Mouse (Mus musculus) forebrain, embryonic 12.5 days (tissue): ENCODE measurements around the gene Atp6v0d1. TPM values are rescaled to one million over a fixed set of nuclear protein-coding genes. Genes with fewer than 3 reads are reported as not detected.

Experiments used
- ATAC-seq: fragments of 200-750 bp; cut with Nextera tagmentation; 2 replicates; pipeline ENCODE4 v1.8.0; 2017; ENCODE audit warnings: moderate TSS enrichment; ENCODE audit not compliant: low FRiP score
- H3K27ac ChIP-seq: fragments of 300-500 bp; sonication (generic); 2 replicates; pipeline ENCODE4 v1.5.1; 2016; ENCODE audit warnings: mild to moderate bottlenecking
- H3K27me3 ChIP-seq: fragments of 300-500 bp; sonication (generic); 2 replicates; pipeline ENCODE4 v1.6.1; 2016; ENCODE audit warnings: mild to moderate bottlenecking
- H3K36me3 ChIP-seq: fragments of 300-500 bp; sonication (generic); replicated peaks from 2 replicates; pipeline ENCODE4 v1.6.1; 2016; ENCODE audit warnings: mild to moderate bottlenecking
- H3K4me1 ChIP-seq: fragments of 300-500 bp; sonication (generic); 2 replicates; pipeline ENCODE4 v1.6.1; 2016
- H3K4me2 ChIP-seq: fragments of 300-500 bp; sonication (generic); 2 replicates; pipeline ENCODE4 v1.6.1; 2016; ENCODE audit warnings: mild to moderate bottlenecking, moderate library complexity
- H3K4me3 ChIP-seq: fragments of 300-500 bp; sonication (generic); replicated peaks from 2 replicates; pipeline ENCODE4 v1.5.1; 2016; ENCODE audit warnings: mild to moderate bottlenecking
- H3K9ac ChIP-seq: fragments of 300-500 bp; sonication (generic); 2 replicates; pipeline ENCODE4 v1.6.1; 2016; ENCODE audit warnings: mild to moderate bottlenecking
- H3K9me3 ChIP-seq: fragments of 300-500 bp; sonication (generic); 2 replicates; pipeline ENCODE4 v1.6.1; 2016
- WGBS: fragments of 180-500 bp; shearing (Covaris S2); methylation state at CpG from one replicate; pipeline ENCODE4 v1.1.7; 2016; 5-methylcytosine and 5-hydroxymethylcytosine counted together
- polyA plus RNA-seq: library from polyadenylated mRNA; unstranded; fragments of >200 nt; fragmentation: Nextera tagmentation; extraction: Ambion mirVana; gene quantifications from 2 replicates; pipeline ENCODE4 v1.2.1, GENCODE M21; 2016

Atp6v0d1 gene
- polyA plus RNA-seq, 1 experiment from 2014 or later, result 95.4 TPM

DNA sequence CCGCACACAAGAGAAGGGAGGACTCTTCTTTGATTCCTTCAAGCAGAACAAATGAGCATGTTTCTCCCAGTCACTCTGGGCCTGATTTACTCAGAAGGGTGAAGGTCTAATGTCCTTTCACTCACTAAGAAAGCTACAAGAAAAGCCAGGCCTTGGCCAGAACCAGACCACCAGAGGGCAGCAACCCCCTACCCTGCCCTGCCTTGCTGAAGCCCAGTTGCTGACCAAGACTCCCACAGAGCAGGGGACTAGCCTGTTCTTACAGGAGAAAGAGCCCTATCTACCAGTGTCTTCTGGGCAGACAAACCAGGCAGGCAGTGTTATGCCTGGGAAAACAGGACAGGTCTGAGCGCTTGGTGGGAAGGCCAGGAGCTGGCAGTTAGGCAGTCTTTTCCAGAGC, 81.5 kb downstream of the Atp6v0d1 start:
- H3K27me3 ChIP-seq, result no peaks in the 10 kb centered on the region
- H3K9ac ChIP-seq, result no peak overlapping the region
- H3K9me3 ChIP-seq, result no peaks in the 10 kb centered on the region
- ATAC-seq, result 0 out of 2 replicates have a peak, but pooled peaks have one; percentile 35
- no peak overlapping the region for H3K4me2 ChIP-seq
- peaks cover 20% of the 10 kb centered on the region; the same call in 1 of the 2 replicates for H3K4me1 ChIP-seq
- no peak overlapping the region for H3K4me3 ChIP-seq
- 0 out of 2 replicates have a peak overlapping the region, but pooled peaks have one; percentile 32 for H3K27ac ChIP-seq
- WGBS, result 19% methylated on average over 2 of the region's 2 CpGs
- no peaks in the 10 kb centered on the region; the same call in 1 of the 2 replicates for H3K36me3 ChIP-seq

DNA sequence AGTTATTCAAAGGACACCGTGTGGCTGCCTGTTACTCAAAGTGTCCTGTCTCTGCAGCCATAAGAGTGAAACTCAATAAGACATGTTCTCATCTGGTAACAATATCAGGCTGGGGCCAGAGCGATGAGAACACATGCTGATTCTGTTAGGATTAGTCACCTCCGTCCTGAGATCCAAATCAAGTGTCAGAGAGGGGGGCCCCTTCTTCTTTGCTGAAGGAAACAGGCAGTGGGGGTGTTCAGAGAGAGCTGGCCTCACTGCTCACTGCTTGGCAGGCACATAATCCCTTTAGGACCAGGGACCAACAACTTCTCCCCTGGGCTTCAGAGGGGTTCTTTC, 81.8 kb downstream of the Atp6v0d1 start:
- Histone ChIP-seq H3K27me3 (no peaks in the 10 kb centered on the region), H3K4me3 (no peak overlapping the region), H3K9ac (no peak overlapping the region), H3K4me2 (no peak overlapping the region), H3K36me3 (no peaks in the 10 kb centered on the region; the same call in 1 of the 2 replicates), H3K9me3 (no peaks in the 10 kb centered on the region), H3K27ac (no peak overlapping the region), H3K4me1 (peaks cover 20% of the 10 kb centered on the region; the same call in 1 of the 2 replicates)
- WGBS, result 29% methylated on average over 3 of the region's 3 CpGs
- peak; percentile 9; the same call in 1 of the 2 replicates for ATAC-seq

DNA sequence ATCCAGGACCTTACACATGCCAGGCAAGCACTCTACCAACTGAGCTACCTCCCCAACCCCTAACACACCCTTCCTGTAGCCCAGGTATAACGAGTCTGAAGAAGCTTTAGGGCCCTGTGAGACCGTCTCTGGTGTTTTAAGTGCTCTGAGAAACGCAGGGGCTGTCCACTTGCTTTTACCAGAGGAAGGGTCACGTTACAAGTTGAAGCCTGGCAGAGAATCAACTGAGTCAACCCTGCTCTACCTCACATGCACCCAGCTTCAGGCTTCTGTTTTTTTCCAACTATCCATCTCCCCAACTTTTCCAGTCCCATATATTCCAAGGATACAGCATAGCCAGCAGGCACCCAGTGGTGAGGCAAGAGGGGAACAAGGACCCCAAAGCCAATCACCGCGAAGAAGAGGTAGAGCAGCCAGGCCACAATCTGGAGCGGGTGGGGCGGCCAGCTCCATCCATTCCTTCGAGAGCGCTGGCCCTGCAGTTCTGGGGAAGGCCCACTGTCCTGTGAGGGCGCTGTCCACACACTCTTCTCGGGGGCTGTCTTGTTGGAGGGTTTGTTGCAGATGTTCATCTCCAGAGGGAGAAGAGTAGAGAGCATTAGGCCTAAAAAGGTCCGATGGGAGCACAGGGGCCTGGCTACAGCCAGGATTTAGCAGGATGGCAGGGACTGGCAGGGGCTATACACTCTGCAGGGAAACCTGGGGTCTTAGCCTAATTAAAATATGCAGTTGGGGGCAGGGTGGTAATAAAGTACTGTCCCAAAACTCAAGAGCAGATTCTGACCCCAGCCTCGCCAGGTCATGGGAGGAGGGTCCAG, 82.4 kb downstream of the Atp6v0d1 start:
- Histone ChIP-seq H3K27me3 (no peaks in the 10 kb centered on the region), H3K36me3 (peaks cover 3% of the 10 kb centered on the region; the same call in 1 of the 2 replicates), H3K4me3 (no peak overlapping the region), H3K4me1 (peaks cover 20% of the 10 kb centered on the region; the same call in 1 of the 2 replicates), H3K9ac (no peak overlapping the region), H3K27ac (no peak overlapping the region), H3K4me2 (no peak overlapping the region), H3K9me3 (no peaks in the 10 kb centered on the region)
- ATAC-seq, result peak; percentile 58
- WGBS, result 29% methylated on average over 14 of the region's 14 CpGs

DNA sequence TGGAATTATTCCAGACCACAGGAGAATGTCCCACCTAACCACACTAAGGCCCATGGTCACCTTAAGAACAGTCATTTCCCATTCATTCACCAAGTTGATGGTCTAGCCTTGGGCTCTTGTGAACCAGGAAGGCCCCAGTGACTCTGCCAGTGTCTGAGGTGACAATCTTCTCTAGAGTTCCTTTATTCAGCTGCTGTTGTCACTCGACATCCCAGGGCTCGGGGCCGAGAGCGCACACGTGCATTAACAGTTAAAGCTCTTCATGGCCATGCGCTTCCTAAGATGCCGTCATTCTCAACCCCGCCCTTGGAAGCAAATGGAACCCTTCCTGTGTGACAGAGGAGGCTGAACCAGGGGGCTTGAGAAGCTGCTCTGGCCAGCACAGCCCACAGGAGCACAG, 83.7 kb downstream of the Atp6v0d1 start:
- Histone ChIP-seq H3K27ac (no peak overlapping the region), H3K4me2 (no peak overlapping the region), H3K27me3 (no peaks in the 10 kb centered on the region), H3K4me1 (peaks cover 20% of the 10 kb centered on the region; the same call in 1 of the 2 replicates), H3K4me3 (no peak overlapping the region), H3K36me3 (peaks cover 4% of the 10 kb centered on the region; the same call in 1 of the 2 replicates), H3K9ac (no peak overlapping the region), H3K9me3 (no peaks in the 10 kb centered on the region)
- no peak for ATAC-seq
- WGBS, result 92% methylated on average over 8 of the region's 8 CpGs

DNA sequence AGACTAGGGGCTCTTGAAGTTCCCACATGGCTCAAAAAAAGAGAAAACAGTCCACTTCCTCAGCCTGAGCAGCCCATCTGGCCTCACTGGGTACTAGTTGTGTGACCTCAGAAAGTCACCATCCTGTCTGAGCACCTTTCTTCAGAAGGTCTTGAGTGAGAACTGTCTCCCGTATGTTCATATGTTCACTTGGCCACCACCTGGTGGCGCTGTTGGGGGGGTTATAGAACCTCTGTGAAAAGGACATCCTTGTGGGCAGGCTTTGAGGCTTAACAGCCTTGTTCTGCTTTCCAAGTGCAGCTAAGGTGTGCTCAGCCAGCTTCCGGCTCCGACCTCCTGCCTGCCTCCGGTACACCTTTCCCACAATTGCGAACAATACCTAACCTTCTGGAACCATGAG, 84.4 kb downstream of the Atp6v0d1 start:
- H3K4me2 ChIP-seq, result no peak overlapping the region
- no peaks in the 10 kb centered on the region for H3K9me3 ChIP-seq
- H3K4me3 ChIP-seq, result no peak overlapping the region
- H3K27ac ChIP-seq, result no peak overlapping the region
- ATAC-seq, result no peak
- H3K9ac ChIP-seq, result no peak overlapping the region
- no peaks in the 10 kb centered on the region for H3K27me3 ChIP-seq
- WGBS, result 61% methylated on average over 6 of the region's 6 CpGs
- H3K4me1 ChIP-seq, result peaks cover 20% of the 10 kb centered on the region; the same call in 1 of the 2 replicates
- peaks cover 4% of the 10 kb centered on the region; the same call in 1 of the 2 replicates for H3K36me3 ChIP-seq

DNA sequence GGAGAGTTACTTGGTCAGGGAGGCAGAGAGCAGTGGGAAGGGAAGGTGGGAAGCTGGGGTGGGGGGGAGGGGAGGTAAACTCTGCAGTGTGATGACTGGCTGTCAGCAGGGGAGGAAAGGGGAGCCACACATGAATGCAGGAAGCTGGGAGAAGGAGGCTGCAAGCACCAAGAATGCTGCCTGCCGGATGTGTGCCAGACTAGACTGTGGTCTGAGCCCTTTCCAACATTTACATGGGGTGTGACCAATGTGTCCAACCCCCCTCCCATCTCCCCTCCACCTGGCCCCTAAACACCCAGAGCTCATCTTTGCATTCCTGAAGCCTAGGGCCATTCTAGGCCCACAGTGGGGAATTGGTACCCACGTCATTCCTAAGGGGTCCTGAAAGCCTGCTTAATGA, 84.8 kb downstream of the Atp6v0d1 start:
- H3K27me3 ChIP-seq, result no peaks in the 10 kb centered on the region; the same call in 1 of the 2 replicates
- H3K9me3 ChIP-seq, result no peaks in the 10 kb centered on the region
- H3K27ac ChIP-seq, result no peak overlapping the region
- no peak overlapping the region for H3K4me3 ChIP-seq
- H3K9ac ChIP-seq, result no peak overlapping the region
- WGBS, result 26% methylated on average over 2 of the region's 2 CpGs
- H3K36me3 ChIP-seq, result peaks cover 4% of the 10 kb centered on the region; the same call in 1 of the 2 replicates
- H3K4me2 ChIP-seq, result no peak overlapping the region
- no peak for ATAC-seq
- peaks cover 20% of the 10 kb centered on the region; the same call in 1 of the 2 replicates for H3K4me1 ChIP-seq

DNA sequence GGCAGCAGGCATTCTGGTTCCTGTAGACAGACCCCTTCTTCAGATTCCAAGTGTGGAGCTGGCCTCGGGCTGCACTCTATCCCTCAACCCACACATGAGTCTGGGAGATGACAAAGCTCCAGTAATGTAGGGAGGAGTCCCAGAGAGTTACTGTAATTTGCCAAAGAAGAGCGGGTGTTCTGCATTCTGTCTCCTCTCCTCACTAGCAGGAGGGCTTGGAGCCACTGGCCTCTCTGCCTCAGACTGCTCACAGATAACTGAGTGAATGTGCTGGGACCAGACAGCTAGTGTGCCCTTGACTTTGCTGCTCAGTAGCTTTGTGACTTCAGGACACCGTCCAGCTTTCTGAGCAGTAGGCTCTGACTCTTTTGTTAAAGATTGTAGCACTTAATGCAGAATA, 88.1 kb downstream of the Atp6v0d1 start:
- 86% methylated on average over 3 of the region's 3 CpGs for WGBS
- no peak for ATAC-seq
- Histone ChIP-seq H3K4me1 (peaks cover 34% of the 10 kb centered on the region), H3K4me3 (no peak overlapping the region), H3K36me3 (peaks cover 12% of the 10 kb centered on the region; the same call in 1 of the 2 replicates), H3K27ac (no peak overlapping the region), H3K9me3 (no peaks in the 10 kb centered on the region), H3K9ac (no peak overlapping the region), H3K27me3 (peaks cover 19% of the 10 kb centered on the region), H3K4me2 (no peak overlapping the region)

DNA sequence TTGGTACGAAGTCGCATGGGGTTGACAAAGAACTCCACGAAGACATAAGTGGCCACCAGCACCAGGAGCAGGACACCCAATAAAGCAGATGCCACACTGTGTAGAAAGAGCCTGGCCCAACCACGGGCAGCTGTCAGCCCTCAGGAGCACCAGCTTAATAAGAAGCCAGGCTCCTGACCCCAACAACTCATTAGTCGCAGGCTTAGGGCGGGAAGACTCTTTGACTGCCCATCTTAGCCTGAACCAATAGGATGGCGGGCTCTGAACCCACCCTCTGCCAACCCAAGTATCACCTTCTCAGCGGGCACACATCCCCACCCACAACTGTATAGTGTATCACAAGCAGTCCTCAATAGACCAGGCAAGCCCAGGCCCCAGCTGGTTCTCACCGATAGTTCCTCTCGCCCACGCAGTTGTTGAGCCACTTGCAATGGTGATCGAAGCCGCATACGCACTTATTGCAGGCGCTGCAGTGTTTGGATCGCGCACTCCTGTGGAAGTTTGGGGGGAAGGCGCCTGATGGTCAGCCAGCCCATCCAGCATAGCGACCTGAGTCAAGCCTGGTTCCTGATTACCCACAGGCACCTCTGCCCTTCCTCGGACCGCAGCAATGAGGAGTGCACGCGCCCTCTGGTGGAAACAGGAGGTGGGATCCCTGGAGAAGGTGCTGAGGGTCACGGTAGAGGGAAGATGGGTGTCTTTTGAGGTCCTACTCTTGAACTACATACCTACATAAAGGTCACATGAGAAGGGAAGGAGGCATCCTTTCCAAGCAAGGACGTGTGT, 89.0 kb downstream of the Atp6v0d1 start:
- peaks cover 12% of the 10 kb centered on the region; the same call in 1 of the 2 replicates for H3K36me3 ChIP-seq
- no peak overlapping the region for H3K27ac ChIP-seq
- no peaks in the 10 kb centered on the region for H3K9me3 ChIP-seq
- H3K9ac ChIP-seq, result no peak overlapping the region
- no peak; the same call in 1 of the 2 replicates for ATAC-seq
- H3K4me1 ChIP-seq, result peaks cover 42% of the 10 kb centered on the region
- H3K4me3 ChIP-seq, result no peak overlapping the region
- no peak overlapping the region for H3K4me2 ChIP-seq
- WGBS, result 41% methylated on average over 25 of the region's 25 CpGs
- peaks cover 28% of the 10 kb centered on the region for H3K27me3 ChIP-seq

DNA sequence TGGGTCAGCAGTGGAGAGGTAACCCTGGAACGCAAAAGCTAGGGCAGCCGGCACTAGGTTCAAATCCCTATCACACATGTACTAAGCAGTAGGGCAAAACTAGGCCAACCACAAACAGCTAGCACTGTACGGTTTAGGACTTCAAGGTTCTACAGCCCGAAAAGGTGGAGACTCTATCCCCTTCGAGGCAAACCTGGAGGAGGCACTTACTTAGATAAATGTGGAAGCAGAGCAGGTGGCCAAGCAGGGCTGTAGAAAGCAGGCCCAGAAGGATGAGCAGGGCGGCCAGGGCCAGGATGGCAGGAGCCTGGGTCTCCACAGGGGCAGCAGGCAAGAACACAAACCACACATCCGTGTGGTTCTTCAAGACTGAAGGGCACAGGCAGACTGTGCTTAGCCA, 89.7 kb downstream of the Atp6v0d1 start:
- no peaks in the 10 kb centered on the region for H3K9me3 ChIP-seq
- H3K4me1 ChIP-seq, result peaks cover 46% of the 10 kb centered on the region
- H3K9ac ChIP-seq, result no peak overlapping the region
- H3K27ac ChIP-seq, result no peak overlapping the region
- H3K4me2 ChIP-seq, result no peak overlapping the region
- peaks cover 12% of the 10 kb centered on the region; the same call in 1 of the 2 replicates for H3K36me3 ChIP-seq
- H3K27me3 ChIP-seq, result peaks cover 34% of the 10 kb centered on the region
- 83% methylated on average over 7 of the region's 7 CpGs for WGBS
- H3K4me3 ChIP-seq, result no peak overlapping the region
- no peak for ATAC-seq

DNA sequence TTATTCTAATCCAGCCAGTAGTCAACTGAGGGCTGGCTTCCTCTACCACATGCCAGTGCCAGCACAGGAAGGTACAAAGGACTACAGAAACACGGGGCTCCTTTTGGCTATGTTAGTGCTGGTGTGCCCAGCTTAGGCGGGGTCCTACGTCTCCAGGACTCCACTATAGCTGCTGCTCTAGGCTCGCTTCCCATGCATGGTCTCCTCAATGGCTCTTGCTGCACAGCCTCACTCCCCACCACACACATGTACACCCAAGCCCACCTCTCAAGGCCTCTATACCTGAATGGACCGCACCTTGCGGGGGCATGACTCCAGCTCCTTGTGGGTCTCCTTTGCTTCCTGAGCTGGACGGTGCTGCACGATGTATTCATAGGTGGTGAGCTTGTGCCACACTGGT, 90.1 kb downstream of the Atp6v0d1 start:
- H3K9me3 ChIP-seq, result no peaks in the 10 kb centered on the region
- H3K4me3 ChIP-seq, result no peak overlapping the region
- peaks cover 47% of the 10 kb centered on the region for H3K4me1 ChIP-seq
- no peak for ATAC-seq
- no peak overlapping the region for H3K9ac ChIP-seq
- peaks cover 12% of the 10 kb centered on the region; the same call in 1 of the 2 replicates for H3K36me3 ChIP-seq
- 95% methylated on average over 8 of the region's 8 CpGs for WGBS
- H3K27ac ChIP-seq, result no peak overlapping the region
- H3K27me3 ChIP-seq, result peaks cover 34% of the 10 kb centered on the region
- H3K4me2 ChIP-seq, result no peak overlapping the region

DNA sequence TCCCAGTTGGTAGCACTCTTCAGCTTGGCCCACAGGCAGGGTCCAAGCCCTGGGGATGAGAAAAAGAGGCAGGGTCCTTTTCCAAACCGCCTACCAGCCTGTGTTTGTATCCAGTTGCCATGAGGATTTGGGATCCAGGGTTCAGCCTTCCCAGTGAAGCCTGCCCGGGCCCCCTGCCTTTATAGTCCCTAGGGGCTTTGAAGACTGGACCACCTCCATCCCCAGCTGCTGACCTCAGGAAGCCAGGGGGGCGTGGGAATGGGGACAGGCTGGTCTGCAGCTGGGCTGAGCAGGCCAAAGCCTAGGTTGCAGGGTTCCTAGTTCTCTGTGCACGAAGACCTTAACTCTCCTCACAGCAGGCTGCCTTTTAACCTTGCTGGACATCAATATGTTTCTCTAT, 90.6 kb downstream of the Atp6v0d1 start:
- Histone ChIP-seq H3K36me3 (peaks cover 12% of the 10 kb centered on the region; the same call in 1 of the 2 replicates), H3K9me3 (no peaks in the 10 kb centered on the region), H3K4me1 (peaks cover 50% of the 10 kb centered on the region), H3K9ac (no peak overlapping the region), H3K4me3 (no peak overlapping the region), H3K4me2 (no peak overlapping the region), H3K27ac (peak overlapping the region; percentile 21; the same call in 1 of the 2 replicates), H3K27me3 (peaks cover 34% of the 10 kb centered on the region)
- no peak for ATAC-seq
- WGBS, result 54% methylated on average over 4 of the region's 4 CpGs

DNA sequence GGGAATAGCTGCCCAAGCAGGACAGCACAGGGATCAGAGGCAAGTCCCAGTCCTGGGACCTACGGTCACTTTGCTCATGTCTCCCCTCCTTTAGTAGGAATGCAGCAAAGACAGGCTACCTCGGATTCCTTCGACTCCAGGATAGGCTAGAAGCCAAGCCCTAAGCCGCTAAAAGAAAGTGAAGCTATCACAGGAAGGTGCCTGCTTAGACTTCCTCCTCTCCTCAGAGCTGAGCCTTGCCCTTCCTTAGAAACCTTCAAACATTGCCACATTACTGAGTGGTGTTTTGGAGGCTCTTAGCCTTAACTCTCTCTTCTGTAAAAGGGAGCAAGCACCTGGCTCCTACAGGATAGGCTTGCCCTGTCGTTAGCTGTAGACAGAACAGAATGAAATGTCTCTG, 91.2 kb downstream of the Atp6v0d1 start:
- WGBS, result 44% methylated on average over 5 of the region's 5 CpGs
- peaks cover 12% of the 10 kb centered on the region; the same call in 1 of the 2 replicates for H3K36me3 ChIP-seq
- H3K4me1 ChIP-seq, result peaks cover 55% of the 10 kb centered on the region
- no peak overlapping the region for H3K9ac ChIP-seq
- H3K27me3 ChIP-seq, result peaks cover 34% of the 10 kb centered on the region
- no peak for ATAC-seq
- H3K9me3 ChIP-seq, result no peaks in the 10 kb centered on the region
- H3K4me2 ChIP-seq, result peak overlapping the region; percentile 26; the same call in 1 of the 2 replicates
- no peak overlapping the region for H3K4me3 ChIP-seq
- H3K27ac ChIP-seq, result peak overlapping the region; percentile 26; the same call in 1 of the 2 replicates
